Mouse (Mus musculus) heart, postnatal 25 days (tissue): ENCODE data around the gene Lrrc36. TPM values are rescaled to one million over a fixed set of nuclear protein-coding genes. Genes with fewer than 3 reads are reported as not detected.

ENCODE experiments used
- DNase-seq: peaks from one replicate; pipeline ENCODE4 v3.0.0; 2022; ENCODE audit warnings: low spot score
- intact Hi-C: fragments of 180-260 bp; cut with DNase I; formaldehyde crosslinking; loops from one replicate; pipeline ENCODE4 v1.15.1; 2025
- total RNA-seq, 2 experiments: library from RNA; stranded (reverse); gene quantifications; 2 replicates each; pipeline ENCODE4 v1.2.3; 2021

Lrrc36 gene
- total RNA-seq, 2 experiments from 2014 or later, result 0.42 to 0.73 TPM

- DNase-seq, result no peak
Measured at GRCm38 (mm10) chr8:105476628-105477413, 63.5 kb downstream of the Lrrc36 start.

GRCm38 (mm10) chr8:105477792-105478191 lies 64.4 kb downstream of the Lrrc36 start:
- DNase-seq, result no peak
- intact Hi-C loops, result loop anchor here (2.0 kb wide), 2 partner anchors 65 to 119 kb away; partner anchors contain the start of genes Kctd19 and Lrrc36

More at GRCm38 (mm10) chr8:105476628-105477413, 63.5 kb downstream of the Lrrc36 start:
- intact Hi-C loops, result loop anchor here (2.0 kb wide), 2 partner anchors 64 to 118 kb away; partner anchors contain the start of genes Kctd19 and Lrrc36

GRCm38 (mm10) chr8:105481013-105481412 lies 67.6 kb downstream of the Lrrc36 start:
- intact Hi-C loops, result loop anchor here (5.0 kb wide), 2 partner anchors 36 to 51 kb away; partner anchors contain the start of gene Hsd11b2
- DNase-seq, result no peak

- no peak for DNase-seq
- intact Hi-C loops, result loop anchor here (5.0 kb wide), 2 partner anchors 36 to 51 kb away; partner anchors contain the start of gene Hsd11b2
Measured at GRCm38 (mm10) chr8:105481453-105481852, 68.1 kb downstream of the Lrrc36 start.

- intact Hi-C loops, result loop anchor here (5.0 kb wide), 2 partner anchors 35 to 50 kb away; partner anchors contain the start of gene Hsd11b2
- DNase-seq, result no peak
Measured at GRCm38 (mm10) chr8:105482123-105482522, 68.8 kb downstream of the Lrrc36 start.

GRCm38 (mm10) chr8:105483212-105484029 lies 70.0 kb downstream of the Lrrc36 start:
- intact Hi-C loops, result loop anchor here (2.0 to 5.0 kb wide), 3 partner anchors 34 to 71 kb away; partner anchors contain the start of gene Hsd11b2
- DNase-seq, result no peak

GRCm38 (mm10) chr8:105484030-105484368 lies 70.6 kb downstream of the Lrrc36 start:
- no peak for DNase-seq
- intact Hi-C loops, result loop anchor here (2.0 to 5.0 kb wide), 3 partner anchors 33 to 71 kb away; partner anchors contain the start of gene Hsd11b2

GRCm38 (mm10) chr8:105484392-105484791 lies 71.0 kb downstream of the Lrrc36 start:
- intact Hi-C loops, result loop anchor here (2.0 to 5.0 kb wide), 3 partner anchors 33 to 70 kb away; partner anchors contain the start of gene Hsd11b2
- DNase-seq, result no peak

GRCm38 (mm10) chr8:105488082-105488481 lies 74.7 kb downstream of the Lrrc36 start:
- intact Hi-C loops, result no loop called here
- no peak for DNase-seq

- no peak for DNase-seq
- intact Hi-C loops, result no loop called here
Measured at GRCm38 (mm10) chr8:105489281-105489680, 75.9 kb downstream of the Lrrc36 start.

- no peak for DNase-seq
- intact Hi-C loops, result no loop called here
Measured at GRCm38 (mm10) chr8:105493495-105493894, 80.1 kb downstream of the Lrrc36 start.

GRCm38 (mm10) chr8:105494566-105494965 lies 81.2 kb downstream of the Lrrc36 start:
- DNase-seq, result no peak
- intact Hi-C loops, result no loop called here

- intact Hi-C loops, result no loop called here
- no peak for DNase-seq
Measured at GRCm38 (mm10) chr8:105495350-105496302, 82.3 kb downstream of the Lrrc36 start.

GRCm38 (mm10) chr8:105496439-105497180 lies 83.2 kb downstream of the Lrrc36 start, which contains the start of gene Zdhhc1:
Zdhhc1 (minus strand) TSS chr8:105496902.
- intact Hi-C loops, result no loop called here
- DNase-seq, result peak; percentile 78

GRCm38 (mm10) chr8:105499787-105500186 lies 86.4 kb downstream of the Lrrc36 start:
- DNase-seq, result no peak
- intact Hi-C loops, result no loop called here

GRCm38 (mm10) chr8:105504617-105505016 lies 91.2 kb downstream of the Lrrc36 start:
- no peak for DNase-seq
- intact Hi-C loops, result no loop called here

GRCm38 (mm10) chr8:105506977-105507376 lies 93.6 kb downstream of the Lrrc36 start:
- no peak for DNase-seq
- intact Hi-C loops, result no loop called here

GRCm38 (mm10) chr8:105508758-105509157 lies 95.4 kb downstream of the Lrrc36 start:
- DNase-seq, result no peak
- intact Hi-C loops, result no loop called here
